Mouse (Mus musculus): ENCODE data around the gene Fam124b.

DNA sequence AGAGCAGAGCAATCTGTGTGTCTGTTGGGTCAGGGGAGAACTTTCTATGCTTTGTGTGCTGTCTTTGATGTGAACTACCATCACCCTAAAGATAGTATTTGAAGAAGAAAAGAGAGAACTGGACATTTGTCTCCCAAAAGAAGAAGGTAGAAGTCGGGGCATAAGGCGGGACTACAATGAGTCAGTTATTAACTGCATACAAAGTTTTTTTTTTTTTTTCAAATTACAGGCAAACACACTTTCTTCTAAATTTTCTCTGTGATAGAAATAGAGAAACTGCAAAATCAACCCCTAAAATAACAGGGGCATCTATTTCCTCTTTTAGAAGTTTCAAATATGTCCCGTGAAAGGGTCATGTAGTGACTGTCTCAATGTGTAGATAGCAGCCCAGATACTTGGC is 16.0 kb downstream of the Fam124b start:
- TF ChIP-seq CTCF (conservative IDR thresholded peaks at IDR 0.05; ENCODE audit: low read length) = no peak
- TF ChIP-seq NANOG (IDR thresholded peaks at IDR 0.05; ENCODE audit: borderline replicate concordance, low read length) = no peak
- no peak for TF ChIP-seq POU5F1 (IDR thresholded peaks at IDR 0.05; ENCODE audit: borderline replicate concordance, low read length)
